Comparison of ENCODE assay signal across 16 mouse cellular contexts in the genomic region with DNA sequence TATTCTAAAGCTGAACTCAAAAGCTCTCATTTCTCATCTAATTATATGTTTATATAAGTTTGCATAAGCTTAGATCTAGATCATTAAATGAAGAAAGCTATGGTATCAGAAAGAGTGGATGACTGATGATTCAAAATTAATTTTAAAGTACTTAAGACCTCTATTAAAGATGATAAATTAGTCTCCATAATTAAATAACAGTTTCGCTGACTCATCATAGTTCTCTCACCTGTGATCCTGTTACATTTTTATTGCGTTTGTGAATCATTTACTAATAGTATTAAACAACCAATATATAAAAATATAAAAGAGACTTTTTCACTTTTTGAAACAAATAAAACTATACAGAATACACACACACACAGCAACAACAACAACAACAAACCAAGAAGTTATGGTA.
"Had no signal": no experiment of that assay in that cellular context is flagged by ENCODE, and none has a peak within 500 bp of the region (broad histone marks: within the 10 kb centered on the region; RNA-seq: fewer than 3 reads in every experiment).

No protein-coding gene starts in this region.

- H3K9me3 ChIP-seq: neural tube, embryonic 13.5 days; neural tube, embryonic 15.5 days; stomach, embryonic 15.5 days had no signal

- H3K27ac ChIP-seq: stomach, embryonic 15.5 days; stomach, postnatal 0 days had no signal

- H3K36me3 ChIP-seq: neural tube, embryonic 13.5 days; neural tube, embryonic 15.5 days; stomach, embryonic 15.5 days had no signal

- DNase-seq: retina, postnatal 1 day; right cerebral cortex, adult 18-20 months; right cerebral cortex, postnatal 14 days; right cerebral cortex, postnatal 25 days; right cerebral cortex, postnatal 4 days; spleen, adult 18-20 months; thymus, adult 18-20 months; thymus, adult 2 months; thymus, postnatal 14 days; thymus, postnatal 25 days; thymus, postnatal 36 days; thymus, postnatal 4 days had no signal

- H3K9ac ChIP-seq: neural tube, embryonic 13.5 days; neural tube, embryonic 15.5 days; stomach, embryonic 15.5 days had no signal

- H3K4me2 ChIP-seq: neural tube, embryonic 13.5 days; neural tube, embryonic 15.5 days; stomach, embryonic 15.5 days had no signal

- H3K4me3 ChIP-seq: neural tube, embryonic 13.5 days; neural tube, embryonic 15.5 days; stomach, embryonic 15.5 days had no signal

- H3K27me3 ChIP-seq: neural tube, embryonic 13.5 days; neural tube, embryonic 15.5 days; stomach, embryonic 15.5 days had no signal

- H3K4me1 ChIP-seq: neural tube, embryonic 15.5 days; stomach, embryonic 15.5 days had no signal
